Mouse (Mus musculus) E14TG2a.4 (cell line): ENCODE data around the gene Eapp.

Experiments
- H3K27me3 ChIP-seq: 2 replicates; pipeline ENCODE4 v1.6.1; 2014; ENCODE audit warnings: low read length, control low read depth; ENCODE audit not compliant: insufficient read depth
- H3K36me3 ChIP-seq: 2 replicates; pipeline ENCODE4 v1.6.1; 2014; ENCODE audit warnings: low read length, control low read depth; ENCODE audit not compliant: insufficient read depth
- H3K4me1 ChIP-seq: replicated peaks from 2 replicates; pipeline ENCODE4 v1.6.1; 2014; ENCODE audit warnings: low read depth, low read length, control low read depth
- H3K4me3 ChIP-seq: replicated peaks from 2 replicates; pipeline ENCODE4 v1.5.1; 2014; ENCODE audit warnings: mild to moderate bottlenecking, low read length
- H3K9me3 ChIP-seq: 2 replicates; pipeline ENCODE4 v1.6.1; 2014; ENCODE audit warnings: low read length, control low read depth
- CTCF ChIP-seq: conservative IDR thresholded peaks from 2 replicates; pipeline ENCODE4 v1.5.1; 2014; ENCODE audit warnings: low read length
- NANOG ChIP-seq: IDR thresholded peaks from 2 replicates; pipeline ENCODE4 v1.6.1; 2014; ENCODE audit warnings: borderline replicate concordance, low read length, mixed read lengths
- POU5F1 ChIP-seq: IDR thresholded peaks from 2 replicates; pipeline ENCODE4 v1.6.1; 2014; ENCODE audit warnings: low read length, borderline replicate concordance

Gene Eapp

GRCm38 (mm10) chr12:54641374-54641773, 54.3 kb downstream of the Eapp start:
- H3K27me3 ChIP-seq = no peaks in the 10 kb centered on the region
- no peaks in the 10 kb centered on the region for H3K4me1 ChIP-seq
- no peak for TF ChIP-seq POU5F1
- TF ChIP-seq CTCF = no peak
- no peak for TF ChIP-seq NANOG
- no peaks in the 10 kb centered on the region for H3K9me3 ChIP-seq
- H3K4me3 ChIP-seq = no peak overlapping the region
- no peaks in the 10 kb centered on the region for H3K36me3 ChIP-seq

GRCm38 (mm10) chr12:54640259-54640658, 55.4 kb downstream of the Eapp start:
- Histone ChIP-seq H3K9me3 (peaks cover 1% of the 10 kb centered on the region), H3K4me3 (no peak overlapping the region), H3K27me3 (no peaks in the 10 kb centered on the region), H3K4me1 (no peaks in the 10 kb centered on the region), H3K36me3 (no peaks in the 10 kb centered on the region)
- TF ChIP-seq POU5F1 (no peak), NANOG (no peak), CTCF (no peak)

GRCm38 (mm10) chr12:54637033-54637432, 58.7 kb downstream of the Eapp start:
- Histone ChIP-seq H3K27me3 (no peaks in the 10 kb centered on the region), H3K4me3 (no peak overlapping the region), H3K4me1 (no peaks in the 10 kb centered on the region), H3K36me3 (no peaks in the 10 kb centered on the region), H3K9me3 (peaks cover 21% of the 10 kb centered on the region)
- TF ChIP-seq CTCF (no peak), NANOG (no peak), POU5F1 (no peak)

- Histone ChIP-seq H3K36me3 (no peaks in the 10 kb centered on the region), H3K4me3 (no peak overlapping the region), H3K27me3 (no peaks in the 10 kb centered on the region), H3K9me3 (peaks cover 39% of the 10 kb centered on the region), H3K4me1 (no peaks in the 10 kb centered on the region)
- no peak for TF ChIP-seq NANOG
- TF ChIP-seq POU5F1 = no peak
- no peak for TF ChIP-seq CTCF
Observed at GRCm38 (mm10) chr12:54632141-54632540, 63.6 kb downstream of the Eapp start.

- Histone ChIP-seq H3K9me3 (peaks cover 45% of the 10 kb centered on the region), H3K27me3 (no peaks in the 10 kb centered on the region)
Observed at GRCm38 (mm10) chr12:54621942-54622341, 73.8 kb downstream of the Eapp start.

More at GRCm38 (mm10) chr12:54621942-54622341, 73.8 kb downstream of the Eapp start:
- Histone ChIP-seq H3K36me3 (no peaks in the 10 kb centered on the region), H3K4me3 (no peak overlapping the region), H3K4me1 (no peaks in the 10 kb centered on the region)
- TF ChIP-seq POU5F1 = no peak
- no peak for TF ChIP-seq CTCF
- TF ChIP-seq NANOG = no peak
